Mouse (Mus musculus) megakaryocyte progenitor cell, adult 5-6 weeks (primary cell): ENCODE measurements around the gene Slc26a10. TPM values are rescaled to one million over a fixed set of nuclear protein-coding genes. Genes with fewer than 3 reads are reported as not detected.

Source experiments
- ATAC-seq: replicated peaks from 2 replicates; pipeline ENCODE4 v1.8.0; 2016; ENCODE audit warnings: mild to moderate bottlenecking, moderate TSS enrichment, inconsistent platforms; ENCODE audit not compliant: poor library complexity
- total RNA-seq, 2 experiments: library from RNA; stranded (forward) in 1 of 2; stranded (reverse) in 1 of 2; fragments of 157-497, 149-512 nt in 1 of 2; fragments of 200-1000 nt in 1 of 2; gene quantifications; 2 replicates each; pipeline versions ENCODE4 v1.2.3 to v1.2.4; 2015 to 2017

Slc26a10 gene
- total RNA-seq (2015) (not detected in 2 replicates), total RNA-seq (2017) (0.84 and 0.87 TPM in 2 replicates)

DNA sequence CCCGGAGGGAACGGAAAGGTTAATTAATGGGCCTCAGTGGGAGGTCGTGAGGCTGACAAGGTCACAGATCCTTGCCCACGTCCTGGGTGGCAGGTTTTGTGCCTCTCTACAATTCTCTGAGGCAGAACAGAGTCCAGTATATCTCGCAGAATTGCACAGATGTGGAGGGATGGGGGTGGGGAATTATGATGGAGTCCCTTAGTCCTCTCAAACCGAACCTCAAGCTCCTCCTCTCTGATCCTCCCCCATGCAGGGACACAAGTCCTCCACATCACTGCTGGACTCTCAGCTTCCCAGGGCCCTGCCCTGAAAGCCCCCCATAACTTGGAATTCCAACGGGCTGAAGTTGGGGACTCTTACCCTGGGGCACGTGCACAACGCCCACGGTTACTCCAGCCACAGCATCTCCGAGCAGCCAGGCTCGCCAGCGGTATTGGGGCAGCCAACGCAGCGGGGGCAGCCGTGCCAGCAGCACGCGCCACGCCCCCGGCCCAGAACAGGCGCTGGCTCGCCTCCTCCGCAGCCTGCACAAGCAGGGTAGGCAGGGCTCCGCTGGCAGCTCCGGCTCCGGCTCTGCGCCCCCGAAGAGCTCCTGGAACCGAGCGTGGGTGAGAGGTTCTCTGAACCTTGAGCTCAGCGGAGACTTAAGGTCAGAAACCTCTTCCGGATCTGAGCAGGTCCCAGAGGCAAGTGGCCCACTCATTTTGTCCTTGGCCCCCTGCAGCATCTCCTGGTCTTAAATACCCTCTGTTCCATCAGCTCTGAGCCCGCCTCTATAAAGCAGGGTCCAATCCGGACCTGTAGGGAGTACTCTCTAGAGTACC lies at the start of gene Slc26a10:
Slc26a10 (minus strand) TSS at position 775 of the 824 bp plus-strand sequence.
- ATAC-seq: no peak

DNA sequence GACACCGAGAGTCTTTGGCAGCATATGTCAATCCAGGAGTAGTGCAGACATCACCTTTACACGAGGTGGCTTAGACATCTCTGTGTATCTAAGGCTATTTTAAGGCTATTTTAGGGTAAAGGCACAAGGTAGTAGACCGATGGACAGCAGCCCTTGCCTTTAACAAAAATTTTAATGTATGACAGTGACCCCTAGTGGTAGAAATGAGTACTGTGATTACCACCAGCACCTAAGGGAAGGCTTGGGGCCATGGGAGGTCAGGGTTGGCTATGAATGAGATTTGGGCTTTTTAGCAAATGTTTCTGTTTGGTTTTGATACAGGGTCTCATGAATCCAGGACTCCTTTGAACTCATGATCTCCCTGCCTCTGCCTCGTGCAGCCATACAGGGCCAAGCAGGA lies 48.5 kb upstream of the Slc26a10 start:
- peak; percentile 51 for ATAC-seq

- ATAC-seq: peak; percentile 36
Measured at GRCm38 (mm10) chr10:127227163-127227562, 46.7 kb upstream of the Slc26a10 start.

DNA sequence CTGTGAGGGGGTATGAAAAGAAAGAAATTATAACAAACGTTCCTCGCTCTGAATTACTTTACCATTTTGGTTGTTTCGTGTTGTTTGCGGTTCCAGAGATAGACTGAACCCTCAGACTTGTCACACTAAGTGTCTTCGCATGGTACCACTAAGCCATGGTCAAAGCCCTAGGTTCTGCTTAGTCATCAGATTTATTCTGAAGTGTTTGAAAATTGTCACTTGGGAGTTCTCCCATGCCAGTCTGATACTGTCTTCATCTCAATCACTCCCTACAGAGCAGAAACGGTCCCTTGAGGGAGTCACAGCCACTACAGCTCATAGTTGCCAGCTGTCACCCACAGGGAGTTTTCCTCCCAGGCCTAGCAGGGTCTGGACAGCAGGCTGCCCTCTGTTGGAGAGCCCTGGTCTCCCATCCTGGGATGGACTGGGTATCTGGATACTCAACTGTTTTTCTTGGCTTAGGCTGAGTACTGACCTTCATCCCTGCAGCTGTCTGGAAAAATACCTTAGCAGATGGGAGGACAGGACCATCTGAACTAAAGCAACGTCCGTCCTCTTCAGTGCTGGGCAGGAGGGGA lies 46.0 kb upstream of the Slc26a10 start:
- no peak; the same call in 1 of the 2 replicates for ATAC-seq

GRCm38 (mm10) chr10:127225732-127226131 lies 45.3 kb upstream of the Slc26a10 start:
- peak; percentile 42 for ATAC-seq

GRCm38 (mm10) chr10:127225213-127225612 lies 44.8 kb upstream of the Slc26a10 start:
- no peak for ATAC-seq

DNA sequence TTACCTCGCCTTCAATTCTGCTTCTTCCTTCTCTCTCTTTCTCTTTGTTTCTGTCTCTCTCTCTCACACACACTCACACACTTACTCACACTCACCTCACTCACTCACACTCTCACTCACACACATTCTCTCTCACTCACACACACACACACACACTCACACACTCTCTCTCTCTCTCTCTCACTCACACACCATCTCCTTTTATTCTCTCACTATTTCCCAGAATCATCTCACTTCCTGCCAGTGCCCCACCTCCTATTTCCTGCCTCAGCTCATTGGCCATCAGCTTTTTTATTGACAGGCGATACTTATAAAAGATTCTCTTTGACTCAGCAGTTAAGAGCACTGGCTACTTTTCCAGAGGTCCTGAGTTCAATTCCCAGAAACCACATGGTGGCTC lies 37.9 kb upstream of the Slc26a10 start:
- no peak for ATAC-seq

DNA sequence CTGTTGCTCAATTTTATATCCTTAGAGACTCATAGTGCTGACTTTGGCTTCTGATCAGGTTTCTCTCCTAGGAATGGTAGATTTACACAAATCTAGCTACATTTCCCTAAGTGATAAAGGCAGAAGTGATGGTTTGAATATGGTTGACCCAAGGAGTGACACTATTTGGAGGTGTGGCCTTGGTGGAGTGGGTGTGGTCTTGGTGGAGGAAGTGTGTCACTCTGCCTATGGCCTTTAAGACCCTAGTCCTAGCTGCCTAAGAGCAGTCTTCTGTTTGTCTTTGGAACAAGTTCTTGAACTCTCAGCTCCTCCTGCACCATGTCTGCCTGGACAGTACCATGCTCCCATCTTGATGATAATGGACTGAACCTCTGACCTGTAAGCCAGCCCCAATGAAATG lies 36.7 kb upstream of the Slc26a10 start:
- no peak for ATAC-seq

- no peak for ATAC-seq
Measured at GRCm38 (mm10) chr10:127216456-127216855, 36.0 kb upstream of the Slc26a10 start.

DNA sequence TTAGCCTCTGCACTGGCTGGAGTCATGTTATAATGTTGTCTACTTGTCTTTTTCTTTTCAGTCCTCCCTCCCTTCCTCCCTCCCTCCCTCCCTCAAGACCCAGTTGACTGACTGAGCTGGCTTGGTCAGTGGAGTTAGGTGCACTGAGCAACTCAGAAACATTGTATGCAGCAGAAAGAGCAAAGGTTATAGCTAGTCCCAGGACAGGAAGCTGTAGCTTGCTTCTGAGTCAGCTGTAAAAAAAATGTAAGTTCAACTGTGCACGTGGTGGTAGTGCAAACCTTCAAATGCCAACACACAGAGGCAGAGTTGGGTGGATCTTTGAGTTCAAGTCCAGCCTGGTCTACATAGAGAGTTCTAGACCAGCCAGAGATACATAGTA lies 34.0 kb upstream of the Slc26a10 start:
- ATAC-seq: no peak

DNA sequence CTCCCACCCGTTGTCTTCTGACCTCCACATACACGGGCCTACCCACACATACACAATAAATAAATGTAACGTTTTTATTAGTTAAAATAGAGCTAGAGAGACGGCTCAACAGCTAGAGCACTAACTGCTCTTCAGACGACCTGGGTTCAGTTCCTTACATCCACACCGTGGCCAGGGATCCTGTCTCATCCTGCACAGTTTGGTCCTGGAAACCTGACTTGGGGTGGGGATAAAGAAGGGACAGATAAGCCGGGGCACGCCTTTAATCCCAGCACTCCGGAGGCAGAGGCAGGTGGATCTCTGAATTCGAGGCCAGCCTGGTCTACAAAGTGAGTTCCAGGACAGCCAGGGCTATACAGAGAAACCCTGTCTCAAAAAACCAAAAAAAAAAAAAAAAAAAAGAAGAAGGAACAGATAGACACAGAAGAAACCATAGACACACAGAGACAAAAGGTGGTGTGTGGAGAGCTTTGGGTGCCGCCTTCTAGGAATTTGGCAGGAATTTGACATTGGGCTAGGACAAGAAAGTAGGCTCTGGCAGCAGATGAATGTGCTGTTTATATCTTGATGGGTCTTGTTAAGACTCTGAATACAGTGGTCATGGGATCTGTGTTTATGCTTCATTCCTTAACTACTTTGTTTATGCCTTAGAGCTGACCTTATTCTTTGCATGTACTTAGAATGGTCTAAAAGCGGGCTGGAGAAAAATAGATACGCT lies 33.4 kb upstream of the Slc26a10 start:
- no peak for ATAC-seq

DNA sequence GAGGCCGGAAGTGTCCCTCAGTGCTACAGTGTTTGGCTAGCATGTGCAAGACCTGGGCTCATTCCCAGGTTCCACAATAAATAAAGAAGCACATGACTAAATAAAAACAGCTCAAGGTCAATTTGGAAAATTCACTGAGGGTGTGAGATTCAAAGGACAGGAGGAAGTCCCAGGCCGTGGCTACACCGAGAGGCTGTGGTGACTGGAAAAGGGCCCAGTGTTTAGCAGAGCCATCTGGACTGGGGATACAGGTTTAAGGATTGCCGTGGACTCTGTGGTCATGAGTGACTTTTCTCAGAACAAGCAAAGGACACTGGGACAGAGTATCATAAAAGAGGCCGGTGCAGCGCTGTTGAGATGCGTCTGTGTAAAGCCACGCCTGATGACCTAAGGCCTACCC lies 32.8 kb upstream of the Slc26a10 start:
- ATAC-seq: no peak

DNA sequence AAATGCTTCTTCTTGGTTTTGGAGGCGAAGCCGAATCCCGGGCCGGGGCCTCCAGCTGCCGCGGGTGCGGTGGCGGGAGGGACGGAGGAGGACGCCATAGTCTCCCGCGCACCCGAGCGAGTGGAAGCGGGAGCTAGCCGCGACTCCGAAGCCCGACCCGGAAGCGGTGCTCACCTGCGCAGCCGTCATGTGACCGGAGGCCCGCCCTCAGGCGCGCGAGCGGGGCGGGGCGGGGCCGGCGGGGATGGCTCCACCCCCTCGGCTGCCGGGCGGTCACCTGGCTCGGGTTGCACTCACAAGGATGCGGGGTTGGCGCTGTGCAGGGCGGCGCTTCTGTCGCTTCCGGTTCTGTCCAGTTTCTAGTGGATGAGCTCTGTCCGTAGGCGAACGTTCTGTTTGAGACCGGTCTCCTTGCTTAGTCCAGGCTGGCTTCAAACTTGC lies 31.0 kb upstream of the Slc26a10 start, which contains the start of gene Pip4k2c:
Pip4k2c (minus strand) TSS at position 172 of the 441 bp plus-strand sequence.
- ATAC-seq: peak; percentile 92

GRCm38 (mm10) chr10:127210961-127211405 lies 30.5 kb upstream of the Slc26a10 start:
- peak; percentile 42 for ATAC-seq

GRCm38 (mm10) chr10:127209928-127210570 lies 29.6 kb upstream of the Slc26a10 start:
- no peak for ATAC-seq

DNA sequence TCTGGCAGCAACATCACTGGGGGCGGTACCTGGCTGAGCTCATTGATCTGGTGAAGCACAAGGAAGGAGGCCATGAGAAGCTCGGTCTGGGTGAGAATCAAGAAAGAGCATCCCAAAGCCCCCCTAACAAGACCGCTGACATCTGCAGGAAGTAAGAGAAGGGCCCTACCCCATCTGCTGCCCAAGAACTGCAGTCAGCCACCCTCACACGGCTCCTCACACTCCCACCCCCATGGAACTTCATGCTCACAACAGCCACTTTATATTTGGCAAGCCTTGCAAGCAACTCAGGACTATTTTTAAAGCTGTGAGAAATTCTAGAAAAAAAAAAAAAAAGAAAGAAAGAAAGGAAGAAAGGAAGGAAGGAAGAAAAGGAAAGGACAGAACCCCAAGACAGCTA lies 28.5 kb upstream of the Slc26a10 start:
- no peak for ATAC-seq

GRCm38 (mm10) chr10:127205373-127205772 lies 24.9 kb upstream of the Slc26a10 start:
- peak; percentile 88 for ATAC-seq

- peak; percentile 23 for ATAC-seq
Measured at GRCm38 (mm10) chr10:127204589-127204988, 24.1 kb upstream of the Slc26a10 start.

DNA sequence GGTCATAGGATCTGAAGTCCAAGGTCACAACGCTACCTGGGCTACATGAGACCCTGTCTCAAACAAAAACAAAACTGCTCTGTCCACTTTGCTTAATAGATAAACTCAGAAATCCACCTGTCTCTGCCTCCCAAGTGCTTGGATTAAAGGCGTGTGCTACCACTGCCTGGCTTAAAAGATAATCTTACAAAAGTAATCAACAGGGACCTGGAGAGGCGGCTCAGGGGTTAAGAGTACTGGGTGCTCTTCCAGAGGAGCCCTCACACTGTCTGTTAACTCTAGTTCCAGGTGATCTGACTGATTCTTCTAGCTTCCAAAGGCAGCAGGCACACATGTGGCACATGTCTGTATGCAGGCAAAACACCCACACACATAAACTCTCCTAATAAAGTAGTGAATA lies 22.7 kb upstream of the Slc26a10 start:
- ATAC-seq: peak; percentile 35

DNA sequence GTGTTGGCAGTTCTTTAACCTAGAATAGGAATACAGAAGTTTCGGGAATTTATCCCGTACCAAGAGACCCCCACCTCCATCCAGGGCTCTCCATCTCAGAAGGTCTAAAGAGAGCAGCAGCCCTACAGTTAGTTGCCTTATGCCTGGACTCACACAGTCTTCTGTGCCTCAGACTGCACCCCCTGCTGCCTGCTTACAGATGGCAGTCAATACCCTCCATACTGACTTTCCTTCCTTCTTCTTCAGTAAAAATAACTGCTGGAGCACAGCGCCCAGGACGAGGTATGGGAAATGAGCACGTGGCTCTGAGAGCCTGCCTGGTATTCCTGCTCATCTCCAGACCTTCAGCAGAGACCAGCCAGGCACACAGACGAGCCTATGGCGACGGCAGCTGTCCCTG lies 19.8 kb upstream of the Slc26a10 start:
- ATAC-seq: no peak

GRCm38 (mm10) chr10:127199474-127199873 lies 19.0 kb upstream of the Slc26a10 start:
- ATAC-seq: no peak
